Mouse (Mus musculus) cerebellum, adult 2 months (tissue): ENCODE data around the gene Cacna1s.

ENCODE experiments used
- CTCF ChIP-seq: fragments of 200-500 bp; IDR thresholded peaks from 2 replicates; pipeline ENCODE4 v1.5.1; 2011; ENCODE audit warnings: low read depth, mild to moderate bottlenecking, control low read depth, low read length, moderate library complexity, borderline replicate concordance; ENCODE audit not compliant: insufficient read depth
- POLR2A ChIP-seq: fragments of 200-500 bp; IDR thresholded peaks from 2 replicates; pipeline ENCODE4 v1.6.1; 2011; ENCODE audit warnings: low read length, control low read depth, borderline replicate concordance; ENCODE audit not compliant: insufficient read depth

DNA sequence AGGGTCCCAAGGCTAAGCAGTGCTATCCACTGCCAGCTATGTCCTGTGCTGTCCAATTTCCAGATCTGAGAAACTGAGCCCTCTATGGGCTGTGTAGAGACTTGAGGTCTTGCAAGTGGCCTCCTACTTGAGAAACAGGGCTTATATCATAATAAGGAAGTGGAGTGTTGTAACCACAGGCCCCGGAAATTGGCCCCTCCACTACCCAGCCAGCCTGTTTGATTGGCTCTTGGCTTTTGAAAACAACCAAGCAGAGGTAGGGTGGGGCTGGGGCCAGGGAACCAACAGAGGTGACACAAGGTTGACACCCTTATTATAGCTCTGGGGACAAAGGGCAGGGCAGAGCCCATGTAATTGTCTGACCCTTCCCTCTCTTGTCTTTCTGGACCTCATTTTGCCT, 82.5 kb downstream of the Cacna1s start:
- TF ChIP-seq CTCF (no peak), POLR2A (no peak)
